ENCODE assay signal across 24 mouse cellular contexts in the genomic region with DNA sequence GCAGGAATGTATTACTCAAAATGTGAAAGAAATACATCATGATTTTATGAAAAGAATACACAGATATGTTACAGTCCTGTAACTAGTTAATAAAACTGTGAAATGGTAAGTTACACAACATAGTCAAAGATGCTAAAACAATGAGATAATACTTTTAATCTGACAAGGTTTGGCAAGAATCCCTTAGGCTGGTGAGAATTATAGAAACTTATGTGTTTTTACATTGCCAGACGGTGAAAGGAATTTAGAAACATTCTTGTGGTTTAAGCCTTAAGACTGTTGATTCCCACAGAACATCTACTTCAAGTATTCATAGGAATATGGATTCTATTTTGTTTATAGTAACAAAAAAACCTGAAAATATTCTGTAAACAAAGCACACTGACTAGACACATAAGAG. TPM values are rescaled to one million over a fixed set of nuclear protein-coding genes. Genes with fewer than 3 reads are reported as not detected.
A peak's percentile ranks its signal among the peaks of the same experiment; 100 is the strongest.
DNase-seq lines count a peak whose midpoint lies in the region; ATAC-seq and TF ChIP-seq lines count a peak whose summit lies in the region.
"Had no signal": no experiment of that assay in that cellular context is flagged by ENCODE, and none has a peak within 500 bp of the region (broad histone marks: within the 10 kb centered on the region; RNA-seq: fewer than 3 reads in every experiment).

No protein-coding gene starts in this region.

- no peak overlapping the region for H3K4me3 ChIP-seq in forebrain, embryonic 14.5 days (ENCODE audit: low read depth, low read length)
- H3K4me3 ChIP-seq: embryonic facial prominence, embryonic 13.5 days; erythroblast, embryonic 14.5 days; forebrain, embryonic 12.5 days; forebrain, embryonic 15.5 days had no signal

- no peaks in the 10 kb centered on the region for H3K4me1 ChIP-seq in forebrain, embryonic 14.5 days (ENCODE audit: control insufficient read depth, insufficient read depth, low read length)
- H3K4me1 ChIP-seq: forebrain, embryonic 12.5 days; forebrain, embryonic 15.5 days had no signal

- H3K9me3 ChIP-seq in forebrain, embryonic 14.5 days (replicated peaks; ENCODE audit: control insufficient read depth, low read length): no peaks in the 10 kb centered on the region
- H3K9me3 ChIP-seq: embryonic facial prominence, embryonic 13.5 days; forebrain, embryonic 12.5 days; forebrain, embryonic 15.5 days; G1E had no signal

- POLR2A ChIA-PET in Patski (lab: Charles Lee): no interaction called here

- 89% methylated on average over 1 of the region's 1 CpGs for WGBS in forebrain, embryonic 14.5 days

- no peak overlapping the region for H3K9ac ChIP-seq in forebrain, embryonic 14.5 days (ENCODE audit: low read length)
- H3K9ac ChIP-seq: embryonic facial prominence, embryonic 13.5 days; forebrain, embryonic 12.5 days; forebrain, embryonic 15.5 days; forebrain, postnatal 0 days had no signal

- TF ChIP-seq CTCF in Patski (IDR thresholded peaks at IDR 0.05): no peak

- CTCF ChIA-PET in Patski (lab: Charles Lee): no interaction called here

- H3K27ac ChIP-seq in forebrain, embryonic 14.5 days (ENCODE audit: low read depth, low read length): no peak overlapping the region
- H3K27ac ChIP-seq: forebrain, embryonic 12.5 days; forebrain, embryonic 15.5 days had no signal

- ATAC-seq in Patski: peak; percentile 26
- ATAC-seq in forebrain, embryonic 14.5 days: no peak
- ATAC-seq: CD4-positive, CD25-positive, alpha-beta regulatory T cell, adult 4 months; forebrain, embryonic 15.5 days; forebrain, postnatal 0 days had no signal

- no peak overlapping the region for H3K4me2 ChIP-seq in forebrain, embryonic 14.5 days (ENCODE audit: low read length)
- H3K4me2 ChIP-seq: embryonic facial prominence, embryonic 13.5 days; forebrain, embryonic 12.5 days; forebrain, embryonic 15.5 days had no signal

- peak; percentile 63 for DNase-seq in 3T3-L1 (ENCODE audit: low read depth, low spot score)
- DNase-seq in Muller cell, postnatal 12 days (ENCODE audit: inconsistent ontology term): peak; percentile 5
- DNase-seq in Patski (ENCODE audit: low read depth, low spot score): peak; percentile 31
- peak; percentile 46 for DNase-seq in fibroblast of lung, adult 2 months (ENCODE audit: low read depth)
- no peak for DNase-seq in cerebellum, postnatal 25 days
- no peak for DNase-seq in layer of hippocampus, adult 9-11 months
- DNase-seq in forebrain, embryonic 14.5 days (ENCODE audit: low spot score): no peak
- DNase-seq: adrenal gland, adult 2 months; adrenal gland, postnatal 10 days; adrenal gland, postnatal 25 days; B cell, adult 2 months; cerebellum, adult 11 months; cerebellum, adult 18-20 months; cerebellum, adult 8-10 months; cerebellum, adult 9-11 months; cerebellum, postnatal 14 days; forebrain, postnatal 0 days had no signal

- H3K36me3 ChIP-seq in forebrain, embryonic 14.5 days (ENCODE audit: control insufficient read depth, insufficient read depth, low read length): peaks cover 56% of the 10 kb centered on the region

- in situ Hi-C loops in Patski (cut with MboI; ENCODE audit: low pct_unique_long_range_greater_than_20kb): no loop called here

- no peaks in the 10 kb centered on the region for H3K27me3 ChIP-seq in Patski
- H3K27me3 ChIP-seq in forebrain, embryonic 14.5 days (replicated peaks; ENCODE audit: control insufficient read depth, insufficient read depth, low read length): no peaks in the 10 kb centered on the region
- H3K27me3 ChIP-seq: CH12.LX; embryonic facial prominence, embryonic 13.5 days; forebrain, embryonic 12.5 days; forebrain, embryonic 15.5 days had no signal

RNA-seq across cellular contexts. Expression of gene Trappc13, which starts 22.6 kb away (rescaled TPM):
- polyA plus RNA-seq in Patski (2021): 45.7 TPM
- polyA plus RNA-seq in forebrain, embryonic 14.5 days (2014; fragmentation: Nextera tagmentation; extraction: Ambion mirVana): 65.7 and 68.0 TPM in 2 replicates

RNA-seq across cellular contexts. Expression of gene Trim23, which starts 22.9 kb away (rescaled TPM):
- 24.5 TPM for polyA plus RNA-seq in Patski (2021)
- 39.9 and 46.6 TPM in 2 replicates for polyA plus RNA-seq in forebrain, embryonic 14.5 days (2014; fragmentation: Nextera tagmentation; extraction: Ambion mirVana)

RNA-seq across cellular contexts. Expression of gene Sgtb, which starts 46.1 kb away (rescaled TPM):
- 8.3 TPM for polyA plus RNA-seq in Patski (2021)
- 29.4 and 32.1 TPM in 2 replicates for polyA plus RNA-seq in forebrain, embryonic 14.5 days (2014; fragmentation: Nextera tagmentation; extraction: Ambion mirVana)
- polyA plus RNA-seq: erythroblast, embryonic 14.5 days had no signal

RNA-seq across cellular contexts. Expression of gene Nln, which starts 46.3 kb away (rescaled TPM):
- polyA plus RNA-seq in Patski (2021): 29.2 TPM
- 34.6 and 45.6 TPM in 2 replicates for polyA plus RNA-seq in forebrain, embryonic 14.5 days (2014; fragmentation: Nextera tagmentation; extraction: Ambion mirVana)

Comparison
In these comparisons a context has a peak if more than half of its experiments do, and no peak if none do; other contexts are left out.
1. DNase-seq: peak in 3T3-L1 (single experiment), Muller cell, postnatal 12 days (single experiment), Patski (single experiment) and fibroblast of lung, adult 2 months (single experiment); none in cerebellum, postnatal 25 days (0 of 2), layer of hippocampus, adult 9-11 months (single experiment) and forebrain, embryonic 14.5 days (single experiment).